Mouse (Mus musculus): Measurements from ENCODE around the gene H2al1b. TPM values are rescaled to one million over a fixed set of nuclear protein-coding genes. Genes with fewer than 3 reads are reported as not detected.

The H2al1b gene
- polyA plus RNA-seq, 1 experiment = not detected

DNA sequence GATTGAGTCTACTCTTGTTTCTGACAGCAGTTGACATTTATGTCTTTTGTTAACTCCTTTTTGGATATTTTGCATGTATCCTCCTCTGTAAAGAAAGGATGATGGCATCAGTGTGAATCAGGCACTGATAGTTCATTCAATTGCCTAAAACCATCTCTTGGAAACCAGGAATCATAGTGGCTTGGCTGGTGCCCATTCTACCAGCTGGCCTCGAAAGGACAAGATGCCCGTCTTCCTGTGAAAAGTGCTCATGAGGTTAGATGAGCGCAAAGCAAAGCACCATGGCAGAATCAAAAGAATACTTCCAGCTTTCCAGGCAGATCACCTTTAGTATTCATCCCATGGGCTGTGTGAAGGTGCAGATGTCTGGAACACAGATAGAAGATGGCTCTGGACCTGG lies 44.5 kb downstream of the H2al1b start:
- no peaks in the 10 kb centered on the region for H3K79me2 ChIP-seq (ENCODE audit: control insufficient read depth, insufficient read depth)
- no peak overlapping the region for H3ac ChIP-seq (ENCODE audit: control insufficient read depth, insufficient read length, low read depth)
- H3K79me3 ChIP-seq (ENCODE audit: low read depth) = no peaks in the 10 kb centered on the region
- H3K27me3 ChIP-seq (ENCODE audit: control insufficient read depth, insufficient read depth, insufficient read length) = no peaks in the 10 kb centered on the region
- no peaks in the 10 kb centered on the region for H3K36me3 ChIP-seq (ENCODE audit: control insufficient read depth, insufficient read depth)
- no peak for TF ChIP-seq USF1 (IDR thresholded peaks at IDR 0.05; ENCODE audit: low read depth)
- TF ChIP-seq MYOD1 (IDR thresholded peaks at IDR 0.05; ENCODE audit: control insufficient read depth, insufficient read length, low read depth) = no peak
- no peak for TF ChIP-seq FOSL1 (IDR thresholded peaks at IDR 0.05; ENCODE audit: insufficient read depth, low read length, poor library complexity, severe bottlenecking)
- no peak for TF ChIP-seq CEBPB (IDR thresholded peaks at IDR 0.05; ENCODE audit: low read depth)
- no peak for TF ChIP-seq CTCF (IDR thresholded peaks at IDR 0.05; ENCODE audit: control insufficient read depth, insufficient read depth, insufficient read length)
- no peak for TF ChIP-seq MAX (IDR thresholded peaks at IDR 0.05)
- no peak for TF ChIP-seq MYOG (IDR thresholded peaks at IDR 0.05; ENCODE audit: control insufficient read depth, extremely low read depth, insufficient read length)
- H3K4me3 ChIP-seq (ENCODE audit: insufficient read depth, poor library complexity, severe bottlenecking) = no peak overlapping the region

Other genes with a start within 250 kb of the H2al1b start
- not detected for gene H2al1a, start 3.2 kb upstream of the H2al1b start, polyA plus RNA-seq (2012; fragmentation: generic; extraction: Trizol)
- not detected for gene H2al1c, start 3.2 kb downstream of the H2al1b start, polyA plus RNA-seq (2012; fragmentation: generic; extraction: Trizol)
- not detected for gene H2al1d, start 6.4 kb downstream of the H2al1b start, polyA plus RNA-seq (2012; fragmentation: generic; extraction: Trizol)
- not detected for gene H2al1e, start 9.5 kb downstream of the H2al1b start, polyA plus RNA-seq (2012; fragmentation: generic; extraction: Trizol)
- not detected for gene H2al1f, start 12.7 kb downstream of the H2al1b start, polyA plus RNA-seq (2012; fragmentation: generic; extraction: Trizol)
- not detected for gene H2al1g, start 15.8 kb downstream of the H2al1b start, polyA plus RNA-seq (2012; fragmentation: generic; extraction: Trizol)
- gene H2al1h, start 19.1 kb downstream of the H2al1b start, polyA plus RNA-seq (2012; fragmentation: generic; extraction: Trizol) = not detected
- not detected for gene H2al1i, start 22.2 kb downstream of the H2al1b start, polyA plus RNA-seq (2012; fragmentation: generic; extraction: Trizol)
- not detected for gene H2al1j, start 25.4 kb downstream of the H2al1b start, polyA plus RNA-seq (2012; fragmentation: generic; extraction: Trizol)

Measured in C2C12 (cell line).